Mouse (Mus musculus) kidney, adult 2 months (tissue): ENCODE results near the gene Pik3cg.

Source experiments
- CTCF ChIP-seq: fragments of 200-500 bp; conservative IDR thresholded peaks from 2 replicates; pipeline ENCODE4 v1.5.1; 2011; ENCODE audit warnings: low read depth, mild to moderate bottlenecking, control low read depth, low read length, moderate library complexity, mixed read lengths; ENCODE audit not compliant: insufficient read depth, insufficient read length
- POLR2A ChIP-seq: fragments of 200-500 bp; IDR thresholded peaks from one replicate; pipeline ENCODE4 v1.6.1; 2011; ENCODE audit warnings: low read depth, low read length, control low read depth

- TF ChIP-seq CTCF (no peak), POLR2A (no peak)
Observed at GRCm38 (mm10) chr12:32200387-32201069, 7.9 kb downstream of the Pik3cg start.
